Mouse (Mus musculus): ENCODE results near the gene Ntf3. TPM values are rescaled to one million over a fixed set of nuclear protein-coding genes. Genes with fewer than 3 reads are reported as not detected.

Ntf3 gene
- polyA plus RNA-seq, 1 experiment from 2014 or later: 15.8 TPM

DNA sequence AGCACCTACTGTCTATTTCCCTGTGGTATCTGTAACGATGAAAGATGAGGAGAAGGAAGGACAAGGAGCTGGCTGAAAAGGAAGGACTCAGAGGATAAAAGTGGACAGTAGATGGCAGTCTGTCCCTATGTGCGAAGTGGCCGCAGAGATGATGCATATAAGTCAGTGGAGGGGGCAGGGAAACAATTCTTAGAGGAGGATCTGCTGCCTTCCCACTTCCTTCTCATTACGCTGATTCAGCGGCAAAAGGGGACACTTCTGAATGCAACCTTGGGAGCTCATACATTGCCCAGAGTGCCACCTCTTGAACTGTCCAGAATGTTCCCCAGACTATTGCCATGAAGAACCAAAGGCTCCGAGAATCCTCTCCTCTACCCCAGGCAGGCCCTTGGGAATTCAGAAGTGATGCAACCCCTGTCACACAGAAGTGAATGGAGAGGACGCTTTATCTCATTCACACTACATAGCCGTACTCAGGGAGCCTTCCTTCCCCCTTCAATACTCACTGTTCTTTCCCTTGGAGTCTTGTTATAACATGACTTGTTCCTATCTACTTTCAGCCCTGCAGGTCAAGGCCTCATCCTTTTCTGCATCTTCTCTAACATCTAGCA is 12.2 kb downstream of the Ntf3 start:
- WGBS: 30% methylated on average over 8 of the region's 8 CpGs
- no peaks in the 10 kb centered on the region for H3K4me1 ChIP-seq (ENCODE audit: control insufficient read depth, insufficient read depth, low read length)
- H3K27ac ChIP-seq (ENCODE audit: low read length): no peak overlapping the region
- no peaks in the 10 kb centered on the region for H3K27me3 ChIP-seq (ENCODE audit: control insufficient read depth, insufficient read depth, low read length)
- no peak overlapping the region for H3K4me3 ChIP-seq (ENCODE audit: low read depth, low read length)
- no peaks in the 10 kb centered on the region for H3K9me3 ChIP-seq (ENCODE audit: control insufficient read depth, low read depth, low read length)
- H3K9ac ChIP-seq (replicated peaks; ENCODE audit: low read depth, low read length): no peak overlapping the region
- no peak overlapping the region for H3K4me2 ChIP-seq (replicated peaks; ENCODE audit: low read depth, low read length)
- ATAC-seq (ENCODE audit: insufficient number of reproducible peaks, insufficient read depth, low FRiP score, low read depth): no peak
- H3K36me3 ChIP-seq (ENCODE audit: control insufficient read depth, insufficient read depth, low read length): no peaks in the 10 kb centered on the region

- Histone ChIP-seq H3K27me3 (ENCODE audit: control insufficient read depth, insufficient read depth, low read length) (no peaks in the 10 kb centered on the region), H3K4me2 (replicated peaks; ENCODE audit: low read depth, low read length) (no peak overlapping the region), H3K4me3 (ENCODE audit: low read depth, low read length) (no peak overlapping the region), H3K9ac (replicated peaks; ENCODE audit: low read depth, low read length) (no peak overlapping the region), H3K4me1 (ENCODE audit: control insufficient read depth, insufficient read depth, low read length) (no peaks in the 10 kb centered on the region), H3K36me3 (ENCODE audit: control insufficient read depth, insufficient read depth, low read length) (no peaks in the 10 kb centered on the region), H3K9me3 (ENCODE audit: control insufficient read depth, low read depth, low read length) (no peaks in the 10 kb centered on the region), H3K27ac (ENCODE audit: low read length) (no peak overlapping the region)
- ATAC-seq (ENCODE audit: insufficient number of reproducible peaks, insufficient read depth, low FRiP score, low read depth): no peak
- 87% methylated on average over 2 of the region's 2 CpGs for WGBS
These were observed 13.6 kb downstream of the Ntf3 start for GRCm38 (mm10) chr6:126153154-126153553.

GRCm38 (mm10) chr6:126143659-126144058 is 23.1 kb downstream of the Ntf3 start:
- no peaks in the 10 kb centered on the region for H3K36me3 ChIP-seq (ENCODE audit: control insufficient read depth, insufficient read depth, low read length)
- H3K27me3 ChIP-seq (ENCODE audit: control insufficient read depth, insufficient read depth, low read length): no peaks in the 10 kb centered on the region
- peaks cover 40% of the 10 kb centered on the region for H3K4me1 ChIP-seq (ENCODE audit: control insufficient read depth, insufficient read depth, low read length)
- no peak overlapping the region for H3K9ac ChIP-seq (replicated peaks; ENCODE audit: low read depth, low read length)
- WGBS: 47% methylated on average over 5 of the region's 5 CpGs
- H3K9me3 ChIP-seq (ENCODE audit: control insufficient read depth, low read depth, low read length): no peaks in the 10 kb centered on the region
- no peak for ATAC-seq (ENCODE audit: insufficient number of reproducible peaks, insufficient read depth, low FRiP score, low read depth)
- no peak overlapping the region for H3K27ac ChIP-seq (ENCODE audit: low read length)
- no peak overlapping the region for H3K4me3 ChIP-seq (ENCODE audit: low read depth, low read length)
- no peak overlapping the region for H3K4me2 ChIP-seq (replicated peaks; ENCODE audit: low read depth, low read length)

DNA sequence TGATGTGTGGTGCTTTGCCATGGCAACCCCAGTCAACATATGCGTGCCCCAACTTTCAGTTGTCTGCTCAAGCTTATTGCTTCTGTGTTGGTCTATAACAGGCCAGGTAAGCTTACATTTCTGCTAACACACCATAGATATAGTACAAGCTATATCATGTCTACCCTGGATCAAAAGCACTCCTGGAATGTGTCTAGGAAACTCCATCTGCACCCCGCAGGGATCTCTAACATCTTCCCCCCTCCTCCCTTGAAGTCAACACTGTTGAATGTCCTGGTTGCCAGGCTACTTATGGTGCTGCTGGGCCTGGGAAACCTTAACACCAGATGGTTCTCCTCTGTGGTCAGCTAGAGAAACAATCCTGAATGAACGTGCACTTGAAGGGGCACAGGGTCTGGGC is 24.0 kb downstream of the Ntf3 start:
- Histone ChIP-seq H3K4me1 (ENCODE audit: control insufficient read depth, insufficient read depth, low read length) (peaks cover 40% of the 10 kb centered on the region), H3K36me3 (ENCODE audit: control insufficient read depth, insufficient read depth, low read length) (no peaks in the 10 kb centered on the region), H3K27ac (ENCODE audit: low read length) (no peak overlapping the region), H3K27me3 (ENCODE audit: control insufficient read depth, insufficient read depth, low read length) (no peaks in the 10 kb centered on the region), H3K4me2 (replicated peaks; ENCODE audit: low read depth, low read length) (no peak overlapping the region), H3K9ac (replicated peaks; ENCODE audit: low read depth, low read length) (no peak overlapping the region), H3K4me3 (ENCODE audit: low read depth, low read length) (no peak overlapping the region), H3K9me3 (ENCODE audit: control insufficient read depth, low read depth, low read length) (no peaks in the 10 kb centered on the region)
- ATAC-seq (ENCODE audit: insufficient number of reproducible peaks, insufficient read depth, low FRiP score, low read depth): no peak
- 33% methylated on average over 3 of the region's 3 CpGs for WGBS

GRCm38 (mm10) chr6:126142021-126142554 is 24.6 kb downstream of the Ntf3 start:
- Histone ChIP-seq H3K27ac (ENCODE audit: low read length) (no peak overlapping the region), H3K4me1 (ENCODE audit: control insufficient read depth, insufficient read depth, low read length) (peaks cover 40% of the 10 kb centered on the region), H3K9ac (replicated peaks; ENCODE audit: low read depth, low read length) (no peak overlapping the region), H3K4me2 (replicated peaks; ENCODE audit: low read depth, low read length) (no peak overlapping the region), H3K4me3 (ENCODE audit: low read depth, low read length) (no peak overlapping the region), H3K27me3 (ENCODE audit: control insufficient read depth, insufficient read depth, low read length) (no peaks in the 10 kb centered on the region), H3K9me3 (ENCODE audit: control insufficient read depth, low read depth, low read length) (no peaks in the 10 kb centered on the region), H3K36me3 (ENCODE audit: control insufficient read depth, insufficient read depth, low read length) (no peaks in the 10 kb centered on the region)
- 58% methylated on average over 8 of the region's 8 CpGs for WGBS
- no peak for ATAC-seq (ENCODE audit: insufficient number of reproducible peaks, insufficient read depth, low FRiP score, low read depth)

DNA sequence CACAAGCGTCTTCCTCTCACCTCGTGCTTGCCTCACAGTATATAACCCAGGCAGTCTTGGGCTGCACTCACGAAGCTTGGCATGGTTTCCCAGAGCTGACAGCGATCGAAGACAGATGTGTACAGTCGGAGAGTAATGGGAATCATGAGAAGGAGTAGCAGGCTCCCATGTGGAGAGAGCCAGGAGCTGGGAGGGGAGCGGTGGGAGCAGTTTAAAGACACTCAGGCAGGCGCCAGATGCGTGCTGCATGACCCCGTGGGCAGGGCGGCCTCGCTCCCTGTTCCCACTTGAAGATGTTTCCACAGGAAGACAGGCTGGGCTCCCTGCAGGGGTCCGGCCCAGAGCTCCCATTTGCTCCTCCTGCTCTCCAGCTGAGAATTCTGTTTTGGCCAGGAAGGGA is 25.2 kb downstream of the Ntf3 start:
- Histone ChIP-seq H3K27ac (ENCODE audit: low read length) (no peak overlapping the region), H3K4me2 (replicated peaks; ENCODE audit: low read depth, low read length) (no peak overlapping the region), H3K36me3 (ENCODE audit: control insufficient read depth, insufficient read depth, low read length) (no peaks in the 10 kb centered on the region), H3K4me1 (ENCODE audit: control insufficient read depth, insufficient read depth, low read length) (peaks cover 40% of the 10 kb centered on the region), H3K27me3 (ENCODE audit: control insufficient read depth, insufficient read depth, low read length) (no peaks in the 10 kb centered on the region), H3K9me3 (ENCODE audit: control insufficient read depth, low read depth, low read length) (no peaks in the 10 kb centered on the region), H3K9ac (replicated peaks; ENCODE audit: low read depth, low read length) (no peak overlapping the region), H3K4me3 (ENCODE audit: low read depth, low read length) (no peak overlapping the region)
- WGBS: 28% methylated on average over 13 of the region's 13 CpGs
- peak; percentile 81; the same call in 1 of the 2 replicates for ATAC-seq (ENCODE audit: insufficient number of reproducible peaks, insufficient read depth, low FRiP score, low read depth)

GRCm38 (mm10) chr6:126140961-126141360 is 25.7 kb downstream of the Ntf3 start:
- Histone ChIP-seq H3K36me3 (ENCODE audit: control insufficient read depth, insufficient read depth, low read length) (no peaks in the 10 kb centered on the region), H3K9ac (replicated peaks; ENCODE audit: low read depth, low read length) (no peak overlapping the region), H3K9me3 (ENCODE audit: control insufficient read depth, low read depth, low read length) (no peaks in the 10 kb centered on the region), H3K27ac (ENCODE audit: low read length) (no peak overlapping the region), H3K27me3 (ENCODE audit: control insufficient read depth, insufficient read depth, low read length) (no peaks in the 10 kb centered on the region), H3K4me2 (replicated peaks; ENCODE audit: low read depth, low read length) (no peak overlapping the region), H3K4me3 (ENCODE audit: low read depth, low read length) (no peak overlapping the region), H3K4me1 (ENCODE audit: control insufficient read depth, insufficient read depth, low read length) (peaks cover 40% of the 10 kb centered on the region)
- no peak for ATAC-seq (ENCODE audit: insufficient number of reproducible peaks, insufficient read depth, low FRiP score, low read depth)
- WGBS: 61% methylated on average over 6 of the region's 6 CpGs

DNA sequence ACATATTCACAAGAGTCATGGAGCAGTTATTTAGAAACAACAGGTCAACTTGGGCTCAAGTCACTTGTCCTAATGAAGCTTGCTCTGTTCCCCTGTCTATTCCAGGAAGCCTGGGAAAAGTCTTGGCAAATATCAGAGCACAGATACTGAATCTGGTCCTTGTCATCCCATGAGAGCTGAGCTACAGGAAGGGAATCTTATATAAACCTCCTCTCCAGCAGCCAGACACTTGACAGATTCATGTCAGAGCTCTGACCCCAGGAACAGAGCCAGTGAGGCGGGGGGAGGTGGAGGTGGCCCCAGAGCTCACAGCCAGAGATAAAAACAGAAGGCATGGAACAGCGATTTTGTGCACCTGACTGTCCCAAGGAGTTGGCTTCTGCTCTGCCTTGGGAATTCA is 26.3 kb downstream of the Ntf3 start:
- H3K27me3 ChIP-seq (ENCODE audit: control insufficient read depth, insufficient read depth, low read length): no peaks in the 10 kb centered on the region
- H3K9me3 ChIP-seq (ENCODE audit: control insufficient read depth, low read depth, low read length): no peaks in the 10 kb centered on the region
- ATAC-seq (ENCODE audit: insufficient number of reproducible peaks, insufficient read depth, low FRiP score, low read depth): no peak
- H3K4me3 ChIP-seq (ENCODE audit: low read depth, low read length): no peak overlapping the region
- H3K36me3 ChIP-seq (ENCODE audit: control insufficient read depth, insufficient read depth, low read length): no peaks in the 10 kb centered on the region
- H3K9ac ChIP-seq (replicated peaks; ENCODE audit: low read depth, low read length): no peak overlapping the region
- H3K4me2 ChIP-seq (replicated peaks; ENCODE audit: low read depth, low read length): no peak overlapping the region
- 56% methylated on average over 2 of the region's 2 CpGs for WGBS
- H3K27ac ChIP-seq (ENCODE audit: low read length): peak overlapping the region; percentile 27; the same call in 1 of the 2 replicates
- H3K4me1 ChIP-seq (ENCODE audit: control insufficient read depth, insufficient read depth, low read length): peaks cover 40% of the 10 kb centered on the region

Data from stomach, embryonic 14.5 days (tissue).